Mouse (Mus musculus): ENCODE measurements around the gene Gramd1a. TPM values are rescaled to one million over a fixed set of nuclear protein-coding genes. Genes with fewer than 3 reads are reported as not detected.

The Gramd1a gene
- 100 to 1,000 TPM; 115 to 132 (median 125) TPM for total RNA-seq (2022)

GRCm38 (mm10) chr7:31155296-31156033, at the start of gene Gramd1a:
TSS of gene Gramd1a (minus strand) at chr7:31155896.
- DNase-seq (ENCODE audit: low spot score in 2 of 2): no peak

GRCm38 (mm10) chr7:31195591-31196307, 40.1 kb upstream of the Gramd1a start:
- DNase-seq (ENCODE audit: low spot score in 2 of 2): no peak

GRCm38 (mm10) chr7:31184711-31185110, 29.0 kb upstream of the Gramd1a start:
- no peak for DNase-seq (ENCODE audit: low spot score in 2 of 2)

GRCm38 (mm10) chr7:31182863-31183262, 27.2 kb upstream of the Gramd1a start:
- DNase-seq (ENCODE audit: low spot score in 2 of 2): no peak

GRCm38 (mm10) chr7:31176886-31177763, 21.4 kb upstream of the Gramd1a start:
- peak in 1 of 2 experiments; percentile 73 for DNase-seq (ENCODE audit: low spot score in 2 of 2)

GRCm38 (mm10) chr7:31175096-31175495, 19.4 kb upstream of the Gramd1a start:
- DNase-seq (ENCODE audit: low spot score in 2 of 2): no peak

- DNase-seq (ENCODE audit: low spot score in 2 of 2): no peak
These were observed 18.8 kb upstream of the Gramd1a start for GRCm38 (mm10) chr7:31174466-31174865.

- DNase-seq (ENCODE audit: low spot score in 2 of 2): no peak
These were observed 16.5 kb upstream of the Gramd1a start for GRCm38 (mm10) chr7:31172238-31172637.

- no peak for DNase-seq (ENCODE audit: low spot score in 2 of 2)
These were observed 14.8 kb upstream of the Gramd1a start for GRCm38 (mm10) chr7:31170520-31170919.

- no peak for DNase-seq (ENCODE audit: low spot score in 2 of 2)
These were observed 12.7 kb upstream of the Gramd1a start for GRCm38 (mm10) chr7:31168412-31168811.

GRCm38 (mm10) chr7:31164748-31165147, 9.1 kb upstream of the Gramd1a start:
- no peak for DNase-seq (ENCODE audit: low spot score in 2 of 2)

GRCm38 (mm10) chr7:31163666-31164577, 8.2 kb upstream of the Gramd1a start:
- no peak for DNase-seq (ENCODE audit: low spot score in 2 of 2)

GRCm38 (mm10) chr7:31162324-31162723, 6.6 kb upstream of the Gramd1a start:
- no peak for DNase-seq (ENCODE audit: low spot score in 2 of 2)

- no peak for DNase-seq (ENCODE audit: low spot score in 2 of 2)
These were observed 6.1 kb upstream of the Gramd1a start for GRCm38 (mm10) chr7:31161831-31162230.

- DNase-seq (ENCODE audit: low spot score in 2 of 2): no peak
These were observed 5.5 kb upstream of the Gramd1a start for GRCm38 (mm10) chr7:31161246-31161645.

GRCm38 (mm10) chr7:31160763-31161162, 5.1 kb upstream of the Gramd1a start:
- DNase-seq (ENCODE audit: low spot score in 2 of 2): no peak

- no peak for DNase-seq (ENCODE audit: low spot score in 2 of 2)
These were observed 585 bp upstream of the Gramd1a start for GRCm38 (mm10) chr7:31156034-31156928.

GRCm38 (mm10) chr7:31153536-31154320, 2.0 kb downstream of the Gramd1a start:
- no peak for DNase-seq (ENCODE audit: low spot score in 2 of 2)
